Mouse (Mus musculus) urinary bladder, adult 2 months (tissue): ENCODE data around the gene Smtn. TPM values are rescaled to one million over a fixed set of nuclear protein-coding genes. Genes with fewer than 3 reads are reported as not detected.
A peak's percentile ranks its signal among the peaks of the same experiment; 100 is the strongest.

Experiments used
- DNase-seq: peaks from one replicate; pipeline ENCODE4 v3.0.0; 2022; ENCODE audit warnings: low spot score
- polyA plus RNA-seq: library from polyadenylated mRNA; depleted of rRNA; stranded (reverse); fragments of >200 nt; gene quantifications from 2 replicates; pipeline ENCODE4 v1.2.3, GENCODE M21; 2012

Smtn gene
- polyA plus RNA-seq, 1 experiment = 371 TPM

GRCm38 (mm10) chr11:3527766-3528165 is 12.6 kb downstream of the Smtn start:
- no peak for DNase-seq

DNA sequence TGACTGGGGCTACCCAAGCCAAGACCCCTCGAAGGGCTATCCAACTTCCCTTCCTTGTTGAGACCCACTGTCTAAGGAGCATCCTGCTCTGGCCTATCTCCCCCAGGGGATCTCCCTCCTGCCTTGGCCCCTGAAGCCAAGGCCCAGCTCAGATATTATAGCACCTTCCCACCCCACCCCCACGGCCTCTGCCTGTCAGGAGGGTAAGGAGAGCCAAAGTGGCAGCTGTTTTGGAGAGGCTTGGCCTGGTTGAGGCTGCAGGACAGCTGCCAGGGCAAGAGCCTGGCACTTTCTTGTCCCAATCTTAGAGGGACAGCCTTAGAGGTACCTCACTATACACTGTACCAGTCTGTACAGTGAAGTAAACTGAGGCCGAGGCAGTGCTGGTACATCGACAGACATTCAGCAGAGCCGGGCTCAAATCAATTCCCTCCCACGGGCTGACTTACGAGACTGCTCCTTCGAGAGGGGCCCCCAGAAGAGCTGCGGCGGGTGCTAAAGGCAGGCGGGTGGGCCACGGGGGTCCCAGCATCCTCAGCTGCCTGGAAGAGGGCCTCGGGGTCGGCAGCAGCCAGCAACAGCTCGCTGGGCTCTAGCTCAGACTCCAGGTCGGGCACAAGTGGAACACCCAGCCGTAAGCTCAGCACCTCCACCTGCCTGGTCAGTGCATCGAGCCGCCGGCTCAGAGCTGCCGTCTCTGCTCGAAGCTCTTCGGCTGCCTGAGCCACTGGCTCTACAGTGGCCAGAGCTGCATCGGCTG is 13.3 kb downstream of the Smtn start:
- DNase-seq = no peak

DNA sequence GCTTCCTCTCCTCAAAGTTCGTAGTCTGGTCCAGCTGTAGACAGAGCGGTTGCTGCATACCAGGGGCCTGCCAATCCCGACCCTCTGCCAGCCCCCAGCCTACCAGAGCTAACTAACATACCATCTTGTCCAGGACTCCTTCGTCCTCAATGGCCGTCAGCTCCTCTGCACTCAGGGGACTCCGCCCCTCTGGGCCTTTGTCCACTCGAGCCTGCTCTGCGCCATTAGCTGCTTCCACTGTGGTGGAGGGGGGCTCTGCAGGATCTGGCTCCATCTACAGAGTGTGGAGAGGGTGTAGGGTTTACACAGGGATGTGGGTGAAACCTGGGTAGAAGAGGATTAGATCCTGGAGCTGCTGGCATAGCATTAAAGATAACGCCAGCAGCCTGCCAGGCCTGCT is 14.2 kb downstream of the Smtn start:
- no peak for DNase-seq

DNA sequence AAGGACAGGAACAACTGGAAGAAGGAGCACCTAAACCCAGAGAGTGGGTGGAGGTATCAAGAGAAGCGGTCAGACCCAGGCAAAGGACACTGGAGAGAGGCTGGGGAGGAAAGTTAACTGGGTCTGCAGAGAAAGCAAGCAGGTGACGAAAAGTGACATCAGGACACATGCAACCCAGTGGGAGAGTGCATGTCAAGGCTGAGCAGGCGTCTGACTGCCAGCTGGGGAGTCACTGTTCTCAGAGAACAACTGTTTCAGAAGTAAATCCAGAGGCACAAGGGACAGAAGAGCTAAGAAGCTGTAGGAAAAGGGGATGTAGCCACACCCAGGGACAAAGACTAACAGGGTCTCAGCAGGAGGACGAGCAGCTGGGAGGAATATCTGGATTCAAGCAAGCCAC is 14.9 kb downstream of the Smtn start:
- no peak for DNase-seq

GRCm38 (mm10) chr11:3523840-3524582 is 16.4 kb downstream of the Smtn start:
- no peak for DNase-seq

GRCm38 (mm10) chr11:3522285-3523000 is 18.0 kb downstream of the Smtn start:
- DNase-seq = no peak

DNA sequence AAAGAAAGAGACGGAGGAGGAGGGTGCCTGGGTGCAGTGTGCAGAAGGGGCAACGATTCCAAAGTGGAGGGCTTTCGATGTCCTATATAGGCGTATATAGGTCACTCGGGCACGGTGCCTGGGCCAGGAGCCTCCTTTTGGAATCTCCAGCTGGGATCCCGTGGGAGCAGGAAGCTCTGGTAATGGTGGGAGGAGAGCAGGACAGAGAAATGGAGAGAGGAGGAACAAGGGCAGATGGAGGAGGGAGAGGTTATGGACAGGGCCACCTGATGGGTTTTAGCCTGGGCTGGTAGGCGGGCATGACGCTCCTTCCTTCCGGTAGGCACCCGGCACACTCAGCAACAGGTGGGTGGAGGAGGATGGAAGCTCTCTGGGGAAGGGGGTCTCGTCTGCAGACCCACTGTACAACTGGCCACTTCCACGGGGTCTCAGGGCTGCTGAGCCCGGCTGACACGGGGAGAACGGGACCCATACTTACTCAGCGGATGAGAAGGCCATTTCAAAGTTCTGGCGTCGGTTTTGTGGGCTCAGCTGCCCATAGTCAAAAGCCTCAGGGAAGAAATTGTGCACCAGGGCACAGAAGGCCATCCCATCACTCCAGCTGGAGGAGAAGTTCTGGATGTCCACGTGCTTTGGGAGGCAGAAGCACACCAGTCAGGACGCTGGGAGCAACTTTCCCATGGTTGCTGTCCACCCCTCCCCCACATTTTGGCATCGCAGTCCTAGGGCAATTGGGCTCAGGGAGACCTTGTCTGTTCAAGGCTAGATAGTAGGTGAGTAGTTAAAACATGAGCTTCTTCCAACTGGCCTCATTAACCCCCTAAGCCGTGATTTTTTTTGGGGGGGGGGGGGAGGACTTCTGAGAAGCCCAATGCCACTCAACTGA is 18.8 kb downstream of the Smtn start:
- no peak for DNase-seq

DNA sequence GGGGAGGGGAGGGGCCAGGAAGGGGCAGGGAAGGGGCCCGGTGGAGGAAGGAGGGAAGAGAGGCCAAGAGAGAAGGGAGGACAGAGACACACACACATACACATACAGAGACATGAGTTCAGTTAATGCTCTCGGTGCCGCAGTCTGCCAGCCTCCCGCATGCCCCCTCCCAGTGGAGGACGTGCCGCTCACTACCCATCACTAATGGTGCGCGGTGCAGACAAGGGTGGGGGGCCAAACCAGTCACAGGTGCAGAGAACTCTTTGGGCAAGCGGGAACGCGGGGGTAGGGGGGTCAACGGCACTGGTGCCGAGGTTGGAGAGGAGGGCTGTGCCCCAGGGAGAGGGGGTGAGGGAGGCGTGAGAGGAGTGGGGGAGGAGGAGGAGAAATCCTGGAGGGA is 19.5 kb downstream of the Smtn start:
- DNase-seq = no peak

DNA sequence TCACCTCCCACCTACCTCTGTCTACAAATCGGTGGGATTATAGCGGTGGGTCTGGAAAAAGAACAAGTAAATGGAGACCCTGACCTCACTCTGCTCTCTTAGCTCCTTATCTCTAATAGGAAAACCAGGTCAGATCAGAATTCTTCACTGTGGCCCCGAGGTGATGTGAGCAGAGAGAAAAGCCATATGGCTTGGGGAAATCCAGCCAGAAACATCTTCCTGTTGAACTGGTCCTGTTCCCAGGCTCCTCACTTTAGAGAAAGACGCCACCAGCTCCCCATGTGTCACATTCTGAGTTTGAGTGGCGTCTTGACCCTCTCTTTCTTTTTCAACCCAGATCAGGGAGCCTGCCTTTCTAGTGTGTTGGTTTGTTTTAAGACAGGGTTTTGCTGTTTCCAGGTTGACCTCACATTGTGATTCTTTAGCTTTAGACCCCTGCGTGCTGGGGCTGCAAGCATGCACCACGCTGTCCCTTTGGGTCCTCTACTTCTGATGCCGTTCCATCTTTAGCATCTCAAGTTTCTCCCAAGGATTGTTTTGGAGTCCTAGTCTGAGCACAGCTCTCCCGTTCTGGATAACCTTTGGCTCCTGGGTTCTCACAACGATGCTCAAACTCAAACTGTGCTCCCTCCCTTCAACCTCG is 20.5 kb downstream of the Smtn start:
- DNase-seq = no peak

GRCm38 (mm10) chr11:3519051-3519726 is 21.2 kb downstream of the Smtn start:
- no peak for DNase-seq

GRCm38 (mm10) chr11:3517846-3518732 is 22.3 kb downstream of the Smtn start:
- no peak for DNase-seq

GRCm38 (mm10) chr11:3516859-3517845 is 23.3 kb downstream of the Smtn start:
- no peak for DNase-seq

DNA sequence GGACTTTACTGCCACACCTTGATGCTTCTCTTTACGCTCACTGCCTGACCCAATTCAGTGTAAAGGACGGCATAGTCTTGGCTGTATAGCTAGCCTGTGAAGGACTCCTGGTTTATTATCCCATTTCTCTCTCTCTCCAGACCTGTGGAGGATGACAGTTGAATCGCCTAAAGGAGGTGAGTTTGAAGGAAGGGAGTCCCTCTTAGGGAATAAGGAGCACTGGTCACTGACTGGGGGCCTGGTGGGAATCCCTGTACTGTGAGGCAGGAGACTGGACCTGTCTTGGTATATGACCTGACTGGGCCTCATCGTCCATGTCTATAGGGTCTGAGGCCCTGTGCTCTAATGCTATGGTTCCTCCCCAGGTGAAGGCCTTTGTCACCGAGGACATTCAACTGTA is 24.3 kb downstream of the Smtn start:
- no peak for DNase-seq

DNA sequence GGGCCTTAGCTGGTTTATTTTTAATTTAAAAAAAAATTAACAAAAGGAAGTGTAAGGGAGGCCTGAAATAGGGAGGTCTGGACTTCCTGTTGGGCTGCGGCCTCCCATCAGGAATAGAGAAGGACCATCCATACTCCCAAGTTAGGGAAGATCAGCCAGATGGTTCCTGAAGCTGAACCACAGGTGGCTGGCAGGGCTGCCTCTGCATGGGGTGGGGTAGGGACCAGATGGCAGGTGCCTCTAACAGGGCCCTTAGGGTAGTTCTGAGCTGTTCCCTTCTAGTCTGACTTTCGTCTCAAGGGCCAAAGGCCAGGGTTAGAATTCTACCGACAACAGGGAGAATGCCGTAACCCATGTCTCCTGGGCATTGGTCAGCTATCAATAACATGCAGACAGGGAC is 24.8 kb downstream of the Smtn start:
- no peak for DNase-seq

DNA sequence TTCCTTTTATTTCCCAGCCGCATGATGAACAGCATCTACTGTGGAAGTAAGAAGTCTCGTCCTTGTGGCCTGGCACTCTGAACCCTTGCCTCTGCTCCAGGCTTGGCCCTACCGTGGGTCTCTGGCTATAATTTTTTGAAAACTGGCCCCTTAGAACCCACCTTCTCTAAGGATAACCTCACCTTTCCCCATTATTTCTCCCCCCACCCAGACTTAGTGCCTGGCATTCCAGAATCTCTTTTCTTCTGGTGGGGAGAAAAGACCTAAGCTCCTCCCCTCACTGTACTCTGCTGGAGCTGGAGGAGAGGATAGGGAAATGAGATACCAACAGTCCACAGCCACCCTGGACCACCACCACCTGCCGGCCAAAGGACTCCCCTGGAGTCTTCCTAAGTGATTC is 25.2 kb downstream of the Smtn start:
- no peak for DNase-seq

DNA sequence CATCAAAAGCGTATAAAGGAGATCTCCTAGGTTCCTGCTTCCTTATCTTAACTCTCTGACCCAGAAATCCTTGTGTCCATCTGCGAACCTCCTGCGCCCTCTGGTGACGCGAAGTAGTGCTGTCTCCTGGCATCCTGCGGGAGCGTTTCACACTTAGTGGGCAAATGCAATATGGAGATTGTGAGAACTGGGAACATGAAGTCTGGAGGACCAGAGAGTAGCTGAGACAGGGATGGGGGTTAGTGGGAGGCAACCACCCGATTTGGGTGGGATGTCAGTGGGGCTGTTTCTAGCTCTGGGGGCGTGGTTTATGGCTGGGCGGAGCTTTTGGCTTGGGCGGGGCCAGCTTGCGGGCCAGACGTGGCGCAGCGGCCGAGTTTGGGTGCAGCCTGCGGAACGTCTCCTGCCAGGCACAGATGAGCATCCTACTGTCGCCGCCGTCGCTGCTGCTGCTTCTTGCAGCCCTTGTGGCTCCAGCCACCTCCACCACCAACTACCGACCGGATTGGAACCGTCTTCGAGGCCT is 25.8 kb downstream of the Smtn start, which contains the start of gene Selenom:
Selenom (plus strand) TSS at position 156 of the 526 bp plus-strand sequence.
- DNase-seq = peak; percentile 80

DNA sequence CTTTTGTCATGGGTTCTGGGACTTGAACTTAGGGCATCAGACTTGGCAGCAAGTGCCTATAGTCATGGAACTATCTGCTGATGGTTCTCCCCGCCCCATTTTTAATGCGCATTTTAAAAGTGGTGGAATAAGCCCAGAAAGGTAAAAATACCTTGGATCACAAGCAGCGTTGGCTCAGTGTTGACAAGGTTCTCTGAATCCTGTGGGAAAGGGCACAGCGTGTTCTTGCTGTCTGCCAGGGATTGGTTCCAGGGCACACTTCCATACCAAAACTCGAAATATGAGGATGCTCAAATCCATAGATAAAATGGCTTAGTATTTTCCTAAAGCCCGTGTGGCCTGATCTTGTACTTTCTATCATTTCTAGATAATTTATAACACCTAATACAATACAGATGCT is 27.1 kb downstream of the Smtn start:
- DNase-seq = no peak

DNA sequence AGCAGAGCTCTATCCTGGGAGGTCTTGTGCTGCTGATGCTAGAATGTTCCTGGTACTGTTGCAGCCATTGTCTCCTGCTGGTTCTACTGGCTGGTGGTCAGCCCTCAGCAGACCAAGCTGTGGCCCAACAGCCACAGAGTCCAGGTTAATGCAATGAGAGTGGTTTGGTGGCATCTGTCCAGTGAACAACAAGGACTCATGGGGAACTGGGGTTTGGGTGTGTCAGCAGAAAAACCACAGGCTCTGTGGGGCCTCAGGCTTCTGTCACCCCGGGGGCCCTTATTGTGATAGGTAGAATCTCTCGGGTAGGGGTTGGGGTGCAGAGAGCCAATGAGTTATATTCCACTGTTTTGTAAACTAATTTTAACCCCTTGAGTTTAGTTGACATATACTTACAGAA is 30.1 kb downstream of the Smtn start:
- DNase-seq = no peak
